In genomic region chr13:24945567-24945966, GRCm38 (mm10) we compare ENCODE assay signal across 10 mouse cellular contexts. TPM values are rescaled to one million over a fixed set of nuclear protein-coding genes. Genes with fewer than 3 reads are reported as not detected.
DNase-seq lines count a peak whose midpoint lies in the region; ATAC-seq and TF ChIP-seq lines count a peak whose summit lies in the region.
"Had no signal": no experiment of that assay in that cellular context is flagged by ENCODE, and none has a peak within 500 bp of the region (broad histone marks: within the 10 kb centered on the region; RNA-seq: fewer than 3 reads in every experiment).

No protein-coding gene starts in this region.

- H3K36me3 ChIP-seq in kidney, embryonic 16.5 days (ENCODE audit: insufficient read depth, low read length) = no peaks in the 10 kb centered on the region
- no peaks in the 10 kb centered on the region for H3K36me3 ChIP-seq in kidney, embryonic 14.5 days (ENCODE audit: control insufficient read depth, insufficient read depth, low read length)
- no peaks in the 10 kb centered on the region for H3K36me3 ChIP-seq in hindbrain, postnatal 0 days (ENCODE audit: insufficient read depth, low read length)

- H3K27ac ChIP-seq in kidney, embryonic 16.5 days (ENCODE audit: low read length) = no peak overlapping the region
- no peak overlapping the region for H3K27ac ChIP-seq in kidney, embryonic 14.5 days (ENCODE audit: low read depth, low read length)
- H3K27ac ChIP-seq in hindbrain, postnatal 0 days = 0 out of 2 replicates have a peak overlapping the region, but pooled peaks have one; percentile 8

- peak; percentile 76; the same call in 1 of the 2 replicates for ATAC-seq in kidney, embryonic 16.5 days (ENCODE audit: low FRiP score, low TSS enrichment)
- no peak for ATAC-seq in kidney, embryonic 14.5 days (ENCODE audit: low FRiP score, low TSS enrichment)
- peak; percentile 84 for ATAC-seq in hindbrain, postnatal 0 days

- WGBS in kidney, embryonic 16.5 days = 15% methylated on average over 4 of the region's 4 CpGs
- 20% methylated on average over 4 of the region's 4 CpGs for WGBS in kidney, embryonic 14.5 days
- WGBS in hindbrain, postnatal 0 days = 15% methylated on average over 4 of the region's 4 CpGs

- H3K4me1 ChIP-seq in kidney, embryonic 16.5 days (ENCODE audit: insufficient read depth, low read length) = peaks cover 4% of the 10 kb centered on the region; the same call in 1 of the 2 replicates
- H3K4me1 ChIP-seq in kidney, embryonic 14.5 days (ENCODE audit: control insufficient read depth, insufficient read depth, low read length) = no peaks in the 10 kb centered on the region
- H3K4me1 ChIP-seq in hindbrain, postnatal 0 days (ENCODE audit: insufficient read depth, low read length) = peaks cover 3% of the 10 kb centered on the region; the same call in 1 of the 2 replicates

- no peak overlapping the region for H3K9ac ChIP-seq in kidney, embryonic 16.5 days (replicated peaks; ENCODE audit: low read length)
- H3K9ac ChIP-seq in kidney, embryonic 14.5 days (ENCODE audit: low read depth, low read length) = no peak overlapping the region
- no peak overlapping the region for H3K9ac ChIP-seq in hindbrain, postnatal 0 days (replicated peaks; ENCODE audit: low read length)

- no peak overlapping the region for H3K4me2 ChIP-seq in kidney, embryonic 16.5 days (replicated peaks; ENCODE audit: low read depth, low read length)
- no peak overlapping the region for H3K4me2 ChIP-seq in kidney, embryonic 14.5 days (replicated peaks; ENCODE audit: low read depth, low read length)
- H3K4me2 ChIP-seq in hindbrain, postnatal 0 days (ENCODE audit: low read depth, low read length) = no peak overlapping the region

- no peak for TF ChIP-seq CTCF in hindbrain, postnatal 0 days (IDR thresholded peaks at IDR 0.05; ENCODE audit: low read depth)

- intact Hi-C loops in gastrocnemius, postnatal 14 days (cut with DNase I; ENCODE audit: low total_unique reads) = no loop called here

- H3K9me3 ChIP-seq in kidney, embryonic 16.5 days (ENCODE audit: low read length) = no peaks in the 10 kb centered on the region
- no peaks in the 10 kb centered on the region for H3K9me3 ChIP-seq in kidney, embryonic 14.5 days (ENCODE audit: control insufficient read depth, low read length)
- no peaks in the 10 kb centered on the region for H3K9me3 ChIP-seq in hindbrain, postnatal 0 days (ENCODE audit: low read length)

- no peaks in the 10 kb centered on the region for H3K27me3 ChIP-seq in kidney, embryonic 16.5 days (ENCODE audit: insufficient read depth, low read length)
- no peaks in the 10 kb centered on the region for H3K27me3 ChIP-seq in kidney, embryonic 14.5 days (ENCODE audit: control insufficient read depth, insufficient read depth, low read length)
- H3K27me3 ChIP-seq in hindbrain, postnatal 0 days (ENCODE audit: insufficient read depth, low read length) = no peaks in the 10 kb centered on the region

- H3K4me3 ChIP-seq in kidney, embryonic 16.5 days (ENCODE audit: low read length) = no peak overlapping the region
- H3K4me3 ChIP-seq in kidney, embryonic 14.5 days (ENCODE audit: low read length) = no peak overlapping the region
- H3K4me3 ChIP-seq in hindbrain, postnatal 0 days (ENCODE audit: low read length) = no peak overlapping the region

- peak; percentile 49 to 56 for DNase-seq in right cerebral cortex, postnatal 10 days (ENCODE audit: low spot score in 2 of 2)
- no peak for DNase-seq in right cerebral cortex, postnatal 25 days
- DNase-seq in hindbrain, postnatal 0 days (ENCODE audit: low spot score) = peak; percentile 74
- no peak for DNase-seq in gastrocnemius, postnatal 14 days
- DNase-seq in ovary, postnatal 10 days (ENCODE audit: low spot score) = no peak
- no peak for DNase-seq in gastrocnemius, postnatal 10 days
- DNase-seq: gastrocnemius, postnatal 25 days; kidney, postnatal 36 days had no signal

RNA-seq across cellular contexts. Expression of gene Gpld1, which starts 2.6 kb away (rescaled TPM):
- 0.92 and 1.1 TPM in 2 replicates for polyA plus RNA-seq in kidney, embryonic 16.5 days (2015; fragmentation: Nextera tagmentation; extraction: Ambion mirVana)
- polyA plus RNA-seq in kidney, embryonic 14.5 days (2014; fragmentation: Nextera tagmentation; extraction: Ambion mirVana) = 0.39 and 0.74 TPM in 2 replicates
- 5.4 and 8.4 TPM in 2 replicates for total RNA-seq in hindbrain, postnatal 0 days (2014; rRNA removed)
- 3.0 and 3.3 TPM in 2 replicates for polyA plus RNA-seq in hindbrain, postnatal 0 days (2015; fragmentation: Nextera tagmentation; extraction: Ambion mirVana)
- under 1 TPM; 0.45 to 0.86 TPM for total RNA-seq in gastrocnemius, postnatal 14 days (2021)
- total RNA-seq in gastrocnemius, postnatal 10 days (2021) = under 1 TPM; 0.40 to 0.54 TPM

RNA-seq across cellular contexts. Expression of gene Aldh5a1, which starts 8.1 kb away (rescaled TPM):
- polyA plus RNA-seq in kidney, embryonic 16.5 days (2015; fragmentation: Nextera tagmentation; extraction: Ambion mirVana) = 8.0 and 8.3 TPM in 2 replicates
- 8.4 and 8.7 TPM in 2 replicates for polyA plus RNA-seq in kidney, embryonic 14.5 days (2014; fragmentation: Nextera tagmentation; extraction: Ambion mirVana)
- total RNA-seq in hindbrain, postnatal 0 days (2014; rRNA removed) = 46.3 and 53.9 TPM in 2 replicates
- polyA plus RNA-seq in hindbrain, postnatal 0 days (2015; fragmentation: Nextera tagmentation; extraction: Ambion mirVana) = 16.2 and 16.9 TPM in 2 replicates
- 1 to 10 TPM; 3.4 to 3.7 TPM for total RNA-seq in gastrocnemius, postnatal 14 days (2021)
- total RNA-seq in gastrocnemius, postnatal 10 days (2021) = 1 to 10 TPM; 3.0 to 3.3 TPM

Comparison
In these comparisons a context has a peak if more than half of its experiments do, and no peak if none do; other contexts are left out.
1. DNase-seq: peak in right cerebral cortex, postnatal 10 days (2 of 2) and hindbrain, postnatal 0 days (single experiment); none in right cerebral cortex, postnatal 25 days (single experiment), gastrocnemius, postnatal 14 days (single experiment), ovary, postnatal 10 days (single experiment) and gastrocnemius, postnatal 10 days (single experiment).
2. RNA of gene Aldh5a1, which starts 8.1 kb away (total RNA-seq): 46.3 to 53.9 TPM in hindbrain, postnatal 0 days; 3.4 to 3.7 TPM in gastrocnemius, postnatal 14 days and 3.0 to 3.3 TPM in gastrocnemius, postnatal 10 days; every median in the first group is over 10 times any median in the second.